Mouse (Mus musculus) embryo, embryonic 11 days (tissue): ENCODE data around the gene Galnt4.

Experiments
- DNase-seq: peaks from one replicate; pipeline ENCODE4 v3.0.0-alpha.2; 2015

The Galnt4 gene

GRCm38 (mm10) chr10:99107964-99108363 lies at the start of gene Galnt4:
Galnt4 (plus strand) TSS chr10:99108159.
- peak; percentile 86 for DNase-seq

- DNase-seq, result no peak
Measured at GRCm38 (mm10) chr10:99060588-99060987, 47.4 kb upstream of the Galnt4 start.

GRCm38 (mm10) chr10:99061418-99061817 lies 46.5 kb upstream of the Galnt4 start:
- DNase-seq, result no peak

GRCm38 (mm10) chr10:99062546-99062945 lies 45.4 kb upstream of the Galnt4 start:
- DNase-seq, result no peak

- peak; percentile 17 for DNase-seq
Measured at GRCm38 (mm10) chr10:99076113-99076895, 31.7 kb upstream of the Galnt4 start.

- DNase-seq, result no peak
Measured at GRCm38 (mm10) chr10:99078621-99079020, 29.3 kb upstream of the Galnt4 start.

GRCm38 (mm10) chr10:99081569-99081990 lies 26.4 kb upstream of the Galnt4 start:
- no peak for DNase-seq

- no peak for DNase-seq
Measured at GRCm38 (mm10) chr10:99083431-99084003, 24.4 kb upstream of the Galnt4 start.

GRCm38 (mm10) chr10:99084397-99085239 lies 23.3 kb upstream of the Galnt4 start:
- peak; percentile 92 for DNase-seq

- DNase-seq, result no peak
Measured at GRCm38 (mm10) chr10:99085240-99085587, 22.7 kb upstream of the Galnt4 start.

- DNase-seq, result no peak
Measured at GRCm38 (mm10) chr10:99086029-99086428, 21.9 kb upstream of the Galnt4 start.

- no peak for DNase-seq
Measured at GRCm38 (mm10) chr10:99089906-99090305, 18.1 kb upstream of the Galnt4 start.

GRCm38 (mm10) chr10:99093364-99093763 lies 14.6 kb upstream of the Galnt4 start:
- no peak for DNase-seq

- DNase-seq, result peak; percentile 46
Measured at GRCm38 (mm10) chr10:99095114-99095513, 12.8 kb upstream of the Galnt4 start.

GRCm38 (mm10) chr10:99097374-99097773 lies 10.6 kb upstream of the Galnt4 start:
- peak; percentile 49 for DNase-seq

GRCm38 (mm10) chr10:99105522-99105921 lies 2.4 kb upstream of the Galnt4 start:
- DNase-seq, result no peak

GRCm38 (mm10) chr10:99106311-99106702 lies 1.7 kb upstream of the Galnt4 start:
- DNase-seq, result no peak

- peak; percentile 96 for DNase-seq
Measured at GRCm38 (mm10) chr10:99106703-99107631, 992 bp upstream of the Galnt4 start, which contains the start of gene Poc1b. Poc1b (plus strand) TSS chr10:99107036.

- DNase-seq, result no peak
Measured at GRCm38 (mm10) chr10:99108431-99108982, 548 bp downstream of the Galnt4 start.

- no peak for DNase-seq
Measured at GRCm38 (mm10) chr10:99113533-99113932, 5.6 kb downstream of the Galnt4 start.

- no peak for DNase-seq
Measured at GRCm38 (mm10) chr10:99114295-99114694, 6.3 kb downstream of the Galnt4 start.
